Mouse (Mus musculus) kidney, adult 2 months (tissue): ENCODE measurements at regions not wholly inside any gene's neighbourhood (a gene's known extent, or its start where the extent isn't known, plus 50 kb on each side); places are given as distances from the start of the nearest gene placed in this dataset.

Experiments used
- DNase-seq: peaks from one replicate; pipeline ENCODE4 v3.0.0; 2021
- H3K27ac ChIP-seq: fragments of 200-500 bp; 2 replicates; pipeline ENCODE4 v1.5.1; 2012; ENCODE audit warnings: low read depth, low read length, control low read depth, inconsistent platforms; ENCODE audit not compliant: insufficient read depth
- H3K27me3 ChIP-seq: fragments of 200-500 bp; replicated peaks from 2 replicates; pipeline ENCODE4 v1.6.1; 2012; ENCODE audit warnings: mild to moderate bottlenecking, moderate library complexity, low read length, inconsistent platforms; ENCODE audit not compliant: control insufficient read depth, insufficient read depth
- H3K36me3 ChIP-seq: fragments of 200-500 bp; 2 replicates; pipeline ENCODE4 v1.6.1; 2012; ENCODE audit warnings: mild to moderate bottlenecking, moderate library complexity, low read length, inconsistent platforms; ENCODE audit not compliant: control insufficient read depth, insufficient read depth
- H3K4me1 ChIP-seq: fragments of 200-500 bp; 2 replicates; pipeline ENCODE4 v1.6.1; 2011; ENCODE audit warnings: low read length; ENCODE audit not compliant: control insufficient read depth, insufficient read depth
- H3K4me3 ChIP-seq: fragments of 200-500 bp; 2 replicates; pipeline ENCODE4 v1.5.1; 2011; ENCODE audit warnings: mild to moderate bottlenecking, low read depth, low read length, control low read depth; ENCODE audit not compliant: insufficient read depth
- CTCF ChIP-seq: fragments of 200-500 bp; conservative IDR thresholded peaks from 2 replicates; pipeline ENCODE4 v1.5.1; 2011; ENCODE audit warnings: low read depth, mild to moderate bottlenecking, control low read depth, low read length, moderate library complexity, mixed read lengths; ENCODE audit not compliant: insufficient read depth, insufficient read length
- POLR2A ChIP-seq: fragments of 200-500 bp; IDR thresholded peaks from one replicate; pipeline ENCODE4 v1.6.1; 2011; ENCODE audit warnings: low read depth, low read length, control low read depth
- WGBS: fragments of 180-500 bp; shearing (Covaris S2); methylation state at CpG from one replicate; pipeline ENCODE4 v1.1.7; 2018; 5-methylcytosine and 5-hydroxymethylcytosine counted together

DNA sequence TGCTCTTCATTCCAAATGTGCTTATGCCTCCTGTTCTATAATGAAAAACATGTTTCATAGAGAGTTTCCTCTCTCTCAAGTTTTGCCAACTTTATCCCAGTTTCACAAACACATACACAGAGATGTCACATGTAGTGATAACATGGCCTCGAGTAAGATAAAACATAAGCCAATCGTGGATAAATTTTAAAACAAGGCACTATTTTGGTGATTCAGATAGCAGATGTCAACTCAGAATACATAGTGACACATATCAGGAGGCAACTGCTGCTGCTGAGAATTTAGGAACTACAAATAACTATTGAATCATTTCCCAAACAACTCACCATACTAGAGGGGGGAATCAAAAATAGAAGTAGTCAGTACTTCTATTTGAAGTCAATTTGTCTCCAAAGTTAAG lies 257.1 kb downstream of the Tle4 start:
- DNase-seq, result no peak
- TF ChIP-seq POLR2A (no peak), CTCF (no peak)
- H3K4me3 ChIP-seq, result no peak overlapping the region
- H3K27ac ChIP-seq, result no peak overlapping the region
- 79% methylated on average over 2 of the region's 2 CpGs for WGBS
- no peaks in the 10 kb centered on the region for H3K27me3 ChIP-seq
- H3K4me1 ChIP-seq, result no peaks in the 10 kb centered on the region
- H3K36me3 ChIP-seq, result no peaks in the 10 kb centered on the region

DNA sequence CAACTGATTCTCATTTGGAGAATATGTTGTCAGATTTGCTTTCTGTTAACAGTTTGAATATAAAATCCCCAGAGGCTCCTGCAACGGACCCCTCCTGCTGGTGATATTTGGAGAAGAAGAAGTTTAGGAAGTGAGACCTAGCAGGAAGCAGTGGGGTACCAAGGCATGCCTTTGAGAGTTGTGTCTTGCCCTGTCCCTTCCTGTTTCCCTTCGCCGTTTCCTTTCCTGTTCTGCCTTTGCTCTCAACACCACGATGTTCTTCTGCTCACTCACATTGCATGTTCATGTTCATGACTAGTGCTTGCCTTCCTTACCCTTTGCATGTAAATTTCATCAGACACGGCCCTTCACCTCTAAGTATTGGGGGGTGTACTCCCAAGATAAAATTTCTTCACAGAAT lies 254.0 kb downstream of the Tle4 start:
- no peak for DNase-seq
- no peak overlapping the region for H3K27ac ChIP-seq
- no peaks in the 10 kb centered on the region for H3K4me1 ChIP-seq
- WGBS, result 67% methylated on average over 5 of the region's 5 CpGs
- H3K4me3 ChIP-seq, result no peak overlapping the region
- H3K36me3 ChIP-seq, result no peaks in the 10 kb centered on the region
- TF ChIP-seq POLR2A (no peak), CTCF (no peak)
- H3K27me3 ChIP-seq, result no peaks in the 10 kb centered on the region

DNA sequence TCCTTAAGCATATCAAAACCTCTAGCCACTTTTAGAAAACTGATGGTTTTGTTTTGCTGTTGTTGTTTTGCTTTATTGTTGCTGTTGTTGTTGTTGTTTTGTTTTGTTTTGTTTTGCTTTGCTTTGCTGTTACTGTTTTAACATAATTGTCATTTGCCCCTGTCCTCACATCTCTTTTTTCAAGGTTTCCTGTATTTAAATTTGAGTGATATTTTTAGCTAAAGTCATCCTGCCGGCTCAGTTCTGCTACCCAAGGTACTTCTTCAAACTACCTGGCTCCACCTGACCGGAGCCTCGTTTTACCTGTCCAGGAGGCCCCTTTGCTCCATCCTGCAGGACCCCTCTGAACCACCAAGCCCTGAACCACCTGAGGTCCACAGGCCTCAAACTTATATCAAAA lies 253.4 kb downstream of the Tle4 start:
- Histone ChIP-seq H3K4me1 (no peaks in the 10 kb centered on the region), H3K4me3 (no peak overlapping the region), H3K27me3 (no peaks in the 10 kb centered on the region), H3K36me3 (no peaks in the 10 kb centered on the region), H3K27ac (no peak overlapping the region)
- no peak for DNase-seq
- TF ChIP-seq POLR2A (no peak), CTCF (no peak)
- 75% methylated on average over 3 of the region's 3 CpGs for WGBS

DNA sequence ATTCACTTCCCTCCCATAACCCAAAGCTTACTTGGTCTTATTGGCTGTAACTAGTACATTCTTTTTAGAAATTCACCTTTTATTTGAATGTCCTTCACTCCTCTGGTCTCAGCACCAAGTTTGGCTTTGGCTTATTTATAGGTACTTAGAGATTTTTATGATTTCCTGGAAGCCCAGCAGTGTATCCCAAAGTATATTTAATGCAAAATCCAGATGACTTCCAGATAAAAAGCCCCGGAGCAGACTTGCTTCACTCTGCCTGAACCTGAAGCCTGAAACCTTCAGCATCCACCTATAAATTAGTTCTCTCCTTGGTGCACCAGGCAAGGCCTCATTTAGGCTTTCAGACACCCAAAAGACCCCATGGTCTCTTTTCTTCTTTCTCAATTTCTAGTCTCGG lies 250.8 kb downstream of the Tle4 start:
- no peak for DNase-seq
- Histone ChIP-seq H3K4me1 (no peaks in the 10 kb centered on the region), H3K27ac (no peak overlapping the region), H3K36me3 (no peaks in the 10 kb centered on the region), H3K27me3 (no peaks in the 10 kb centered on the region), H3K4me3 (no peak overlapping the region)
- 58% methylated on average over 2 of the region's 2 CpGs for WGBS
- TF ChIP-seq POLR2A (no peak), CTCF (no peak)

DNA sequence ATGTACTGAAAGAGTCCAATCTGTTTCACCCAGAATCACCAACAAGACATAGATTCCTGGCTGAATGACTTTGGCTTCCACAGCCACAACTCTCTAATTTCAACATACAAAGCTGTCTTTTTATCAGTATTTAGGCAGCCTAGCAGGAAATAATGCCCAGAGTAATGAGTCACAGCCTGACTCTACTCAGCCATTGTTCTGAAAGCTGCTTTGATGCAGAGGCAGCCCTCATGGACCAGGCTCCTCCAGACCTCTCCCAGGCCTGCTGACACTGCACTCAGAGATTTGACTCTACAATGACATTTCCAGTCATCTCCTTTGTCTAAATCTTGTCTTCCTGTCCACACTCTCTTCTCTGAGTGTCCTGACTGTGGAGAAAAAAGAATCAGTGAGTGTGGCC lies 250.4 kb downstream of the Tle4 start:
- no peaks in the 10 kb centered on the region for H3K4me1 ChIP-seq
- H3K36me3 ChIP-seq, result no peaks in the 10 kb centered on the region
- H3K27me3 ChIP-seq, result no peaks in the 10 kb centered on the region
- H3K4me3 ChIP-seq, result no peak overlapping the region
- TF ChIP-seq POLR2A (no peak), CTCF (no peak)
- DNase-seq, result no peak
- H3K27ac ChIP-seq, result no peak overlapping the region

DNA sequence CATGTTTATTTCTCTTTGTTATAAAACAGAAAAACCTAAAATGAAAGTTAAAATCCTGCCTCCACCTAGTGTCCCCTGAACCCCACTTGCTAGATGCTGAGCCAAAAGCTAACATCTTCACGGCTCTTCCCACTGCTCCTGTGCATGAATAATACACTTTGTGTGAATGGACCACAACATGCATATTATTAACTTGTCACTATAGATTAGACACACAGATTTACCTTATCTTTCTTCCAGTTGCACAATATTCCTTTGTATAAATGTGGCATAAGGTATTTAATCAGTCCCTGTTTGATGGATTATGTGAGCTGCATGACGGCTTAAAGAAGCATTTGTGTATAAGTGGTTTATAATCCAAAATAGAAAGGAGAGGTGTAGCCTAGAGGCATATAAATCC lies 248.1 kb downstream of the Tle4 start:
- no peaks in the 10 kb centered on the region for H3K4me1 ChIP-seq
- no peaks in the 10 kb centered on the region for H3K36me3 ChIP-seq
- H3K27me3 ChIP-seq, result no peaks in the 10 kb centered on the region
- H3K27ac ChIP-seq, result no peak overlapping the region
- TF ChIP-seq POLR2A (no peak), CTCF (no peak)
- no peak for DNase-seq
- 95% methylated on average over 2 of the region's 2 CpGs for WGBS
- H3K4me3 ChIP-seq, result no peak overlapping the region

DNA sequence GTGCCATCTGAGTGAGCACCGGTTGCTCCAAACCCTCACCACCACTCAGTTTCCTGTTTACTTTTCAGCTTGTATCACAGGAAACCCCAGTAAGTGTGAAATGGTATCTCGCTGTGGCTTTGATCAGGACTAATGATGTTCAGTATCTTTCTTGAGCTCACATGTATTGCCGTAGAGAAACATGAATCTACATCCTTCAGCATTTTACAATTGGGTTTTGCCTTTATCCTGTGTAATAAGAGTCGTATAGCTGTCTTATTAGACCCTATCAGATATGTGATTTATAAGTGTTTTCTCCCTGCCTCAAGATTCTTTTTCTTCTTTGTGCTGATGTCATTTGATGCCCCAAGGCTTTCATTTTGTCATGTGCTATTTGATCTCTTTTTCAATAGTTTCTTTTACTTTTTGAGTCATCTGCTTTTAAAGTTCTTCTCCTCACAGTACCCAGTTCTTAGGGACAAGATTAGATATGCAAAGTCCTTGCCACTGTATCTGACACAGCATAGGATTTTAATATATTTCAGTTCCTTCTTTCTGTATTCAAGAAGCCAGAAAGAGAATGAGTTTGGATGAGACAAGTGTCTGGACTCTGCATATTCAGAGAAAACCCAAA lies 246.0 kb downstream of the Tle4 start:
- TF ChIP-seq POLR2A (no peak), CTCF (no peak)
- DNase-seq, result no peak
- Histone ChIP-seq H3K27ac (no peak overlapping the region), H3K36me3 (no peaks in the 10 kb centered on the region), H3K27me3 (no peaks in the 10 kb centered on the region), H3K4me1 (no peaks in the 10 kb centered on the region), H3K4me3 (no peak overlapping the region)
- WGBS, result 36% methylated on average over 4 of the region's 4 CpGs

DNA sequence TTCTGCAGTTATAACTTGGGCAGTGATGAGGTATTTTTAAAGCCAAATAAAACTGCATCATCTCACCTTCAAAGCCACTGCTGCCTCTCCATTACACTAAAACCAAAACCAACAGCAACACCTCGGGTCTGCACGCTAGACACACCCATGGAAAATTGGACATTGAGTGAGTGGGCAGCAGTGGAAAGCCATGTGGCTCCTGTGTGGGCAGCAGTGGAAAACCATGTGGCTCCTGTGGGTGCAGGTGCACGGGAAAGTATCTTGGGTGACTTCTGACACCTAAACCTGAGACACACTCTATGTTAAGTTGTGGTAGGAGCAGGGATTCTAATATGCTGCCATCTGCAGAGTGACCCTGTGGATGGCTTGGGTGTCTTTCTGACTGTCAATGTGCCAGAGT lies 245.3 kb downstream of the Tle4 start:
- no peak overlapping the region for H3K4me3 ChIP-seq
- 94% methylated on average over 3 of the region's 3 CpGs for WGBS
- H3K36me3 ChIP-seq, result no peaks in the 10 kb centered on the region
- no peaks in the 10 kb centered on the region for H3K4me1 ChIP-seq
- no peaks in the 10 kb centered on the region for H3K27me3 ChIP-seq
- no peak overlapping the region for H3K27ac ChIP-seq
- TF ChIP-seq POLR2A, result no peak
- no peak for TF ChIP-seq CTCF
- DNase-seq, result no peak
